In the genomic region with DNA sequence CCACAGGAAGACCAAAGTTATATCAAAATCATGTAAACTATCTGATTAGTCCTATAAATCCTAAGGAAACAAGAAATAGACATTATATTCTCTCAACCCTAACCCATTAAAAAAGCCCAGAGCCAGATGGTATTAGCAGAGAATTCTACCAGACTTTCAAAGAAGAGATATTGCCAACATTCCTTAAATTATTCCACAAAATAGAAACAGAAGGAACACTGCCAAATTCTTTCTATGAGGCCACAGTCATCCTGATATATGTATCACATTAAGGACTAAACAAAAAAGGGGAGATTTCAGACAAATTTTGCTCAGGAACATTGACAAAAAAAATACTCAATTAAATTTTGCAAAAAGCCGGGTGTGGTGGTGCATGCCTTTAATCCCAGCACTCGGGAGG, we compare ENCODE assay signal across 25 mouse cellular contexts.
"Had no signal": no experiment of that assay in that cellular context is flagged by ENCODE, and none has a peak within 500 bp of the region (broad histone marks: within the 10 kb centered on the region; RNA-seq: fewer than 3 reads in every experiment).

No protein-coding gene starts in this region.

- H3K9ac ChIP-seq: heart, embryonic 12.5 days; hindbrain, embryonic 13.5 days; hindbrain, embryonic 15.5 days; kidney, embryonic 15.5 days; limb, embryonic 13.5 days; limb, embryonic 15.5 days; liver, embryonic 12.5 days; liver, embryonic 14.5 days had no signal

- H3K27me3 ChIP-seq: heart, embryonic 12.5 days; hindbrain, embryonic 13.5 days; hindbrain, embryonic 15.5 days; kidney, embryonic 15.5 days; limb, embryonic 13.5 days; limb, embryonic 15.5 days; liver, embryonic 12.5 days had no signal

- H3K9me3 ChIP-seq: heart, embryonic 10.5 days; heart, embryonic 12.5 days; hindbrain, embryonic 13.5 days; hindbrain, embryonic 15.5 days; kidney, embryonic 15.5 days; limb, embryonic 13.5 days; limb, embryonic 15.5 days; liver, embryonic 12.5 days had no signal

- H3K27ac ChIP-seq: gastrocnemius, adult 2 months; heart, embryonic 10.5 days; hindbrain, embryonic 13.5 days; hindbrain, embryonic 15.5 days; hindbrain, postnatal 0 days; kidney, embryonic 15.5 days; kidney, postnatal 0 days; limb, embryonic 13.5 days; limb, embryonic 15.5 days; liver, embryonic 12.5 days; liver, embryonic 14.5 days had no signal

- DNase-seq: gastrocnemius, adult 2 months; gastrocnemius, postnatal 10 days; gastrocnemius, postnatal 25 days; heart, adult 18-20 months; heart, postnatal 10 days; kidney, adult 11 months; kidney, adult 2 months; kidney, adult 9 months; kidney, postnatal 14 days; kidney, postnatal 36 days; layer of hippocampus, adult 9-11 months; layer of hippocampus, postnatal 36 days; left cerebral cortex, postnatal 4 days had no signal

- H3K4me1 ChIP-seq: heart, embryonic 10.5 days; heart, embryonic 12.5 days; hindbrain, embryonic 13.5 days; hindbrain, embryonic 15.5 days; kidney, embryonic 15.5 days; limb, embryonic 13.5 days; limb, embryonic 15.5 days; liver, embryonic 12.5 days had no signal

- ATAC-seq: hindbrain, postnatal 0 days; intestine, embryonic 16.5 days; liver, embryonic 12.5 days had no signal

- H3K36me3 ChIP-seq: heart, embryonic 10.5 days; heart, embryonic 12.5 days; hindbrain, embryonic 13.5 days; hindbrain, embryonic 15.5 days; kidney, embryonic 15.5 days; limb, embryonic 13.5 days; limb, embryonic 15.5 days; liver, embryonic 12.5 days had no signal

- H3K4me2 ChIP-seq: heart, embryonic 12.5 days; hindbrain, embryonic 13.5 days; hindbrain, embryonic 15.5 days; kidney, embryonic 15.5 days; limb, embryonic 13.5 days; limb, embryonic 15.5 days; liver, embryonic 12.5 days had no signal

- H3K4me3 ChIP-seq: gastrocnemius, adult 2 months; heart, embryonic 10.5 days; heart, embryonic 12.5 days; hindbrain, embryonic 13.5 days; hindbrain, embryonic 15.5 days; kidney, embryonic 15.5 days; limb, embryonic 13.5 days; limb, embryonic 15.5 days; liver, embryonic 12.5 days had no signal
